Mouse (Mus musculus) lung, adult 2 months (tissue): ENCODE measurements around the gene Surf2.

Source experiments
- CTCF ChIP-seq: fragments of 200-500 bp; IDR thresholded peaks from 2 replicates; pipeline ENCODE4 v1.5.1; 2011; ENCODE audit warnings: mild to moderate bottlenecking, low read length, control low read depth; ENCODE audit not compliant: insufficient read depth
- POLR2A ChIP-seq: fragments of 200-500 bp; IDR thresholded peaks from 2 replicates; pipeline ENCODE4 v1.6.1; 2011; ENCODE audit warnings: low read depth, mild to moderate bottlenecking, control low read depth, low read length, borderline replicate concordance; ENCODE audit errors: extremely low read depth

- TF ChIP-seq CTCF: no peak
- no peak for TF ChIP-seq POLR2A
Observed at GRCm38 (mm10) chr2:26905936-26906335, 10.2 kb upstream of the Surf2 start.
